Mouse (Mus musculus) embryonic stem cell, embryonic (primary cell): Measurements from ENCODE around the gene Pfn3.

Experiments
- CTCF ChIA-PET, 4 experiments: fragments of 300-600 bp in 2 of 4; fragments of 350-600 bp in 2 of 4; sonication (Branson Sonifier 250); formaldehyde crosslinking; loops; one replicate each; lab custom pipeline; 2022; ENCODE audit warnings: inconsistent platforms in 2 of 4; lab: Charles Lee
- POLR2A ChIA-PET, 4 experiments: fragments of 300-600 bp in 2 of 4; fragments of 350-600 bp in 2 of 4; sonication (Branson Sonifier 250); formaldehyde crosslinking; loops; one replicate each; lab custom pipeline; 2022; ENCODE audit warnings: antibody characterized with exemption in 4 of 4, inconsistent platforms in 1 of 4; lab: Charles Lee

The Pfn3 gene

DNA sequence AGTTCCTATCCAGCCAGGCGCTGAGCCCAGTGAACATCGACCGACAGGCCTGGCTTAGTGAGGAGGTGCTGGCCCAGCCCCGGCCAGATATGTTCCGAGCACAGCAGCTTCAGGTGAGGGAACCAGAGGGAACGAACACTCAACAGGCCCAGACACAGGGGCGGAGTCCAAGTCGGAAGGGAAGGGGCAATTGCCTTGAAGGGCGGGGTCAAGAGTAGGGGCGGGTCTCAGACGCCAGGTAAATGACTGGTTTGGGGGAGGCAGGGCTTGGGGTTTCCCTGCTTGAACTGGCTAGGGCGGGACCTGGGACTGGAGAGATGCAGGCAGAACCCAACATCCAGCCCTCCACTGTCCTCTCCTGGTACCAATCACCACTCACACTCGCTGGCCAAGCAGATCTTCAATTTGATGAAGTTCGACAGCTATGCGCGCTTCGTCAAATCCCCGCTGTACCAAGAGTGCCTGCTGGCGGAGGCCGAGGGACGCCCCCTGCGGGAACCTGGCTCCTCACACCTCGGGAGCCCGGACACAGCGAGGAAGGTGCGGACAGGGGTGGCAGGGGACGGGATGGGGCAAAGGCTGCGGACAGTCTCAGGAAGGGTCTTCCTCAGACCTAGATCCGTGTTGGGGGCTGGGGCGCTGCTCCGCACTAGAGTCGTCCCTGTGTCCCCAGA, 36.0 kb downstream of the Pfn3 start:
- ChIA-PET CTCF (interaction anchor here (0.5 to 1.8 kb wide), 19 partner anchors 11 to 273 kb away, joined by 3 to 11 read pairs (median 4); partner anchors contain the start of genes Ddx46 (in 2 of the 4), Grk6 (in 1 of the 4) and Lman2 (in 1 of the 4)), POLR2A (interaction anchor here in 3 of 4 experiments (0.6 to 1.6 kb wide), 19 partner anchors 10 to 472 kb away, joined by 3 to 13 read pairs (median 4); partner anchors contain the start of genes Lman2 (in 3 of the 3) and Rgs14 (in 1 of the 3))

DNA sequence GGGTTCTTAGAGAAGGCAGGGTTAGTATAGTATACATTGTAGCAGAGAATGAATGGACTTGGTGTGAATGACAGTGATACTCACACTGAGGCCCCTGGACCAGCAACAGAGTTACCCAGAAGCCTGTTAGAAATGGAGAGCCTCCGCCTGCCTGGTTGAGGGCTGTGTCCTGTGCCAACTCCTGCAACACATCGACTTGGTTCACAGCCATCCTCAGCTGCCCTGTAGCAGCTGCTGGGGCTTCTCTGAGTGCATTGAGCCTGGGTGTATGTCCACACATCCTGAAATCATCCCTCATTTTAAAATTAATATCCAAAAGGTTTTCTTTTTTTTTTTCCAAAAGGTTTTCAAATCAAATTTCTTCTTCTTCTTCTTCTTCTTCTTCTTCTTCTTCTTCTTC, 39.2 kb downstream of the Pfn3 start:
- CTCF ChIA-PET: no interaction called here

DNA sequence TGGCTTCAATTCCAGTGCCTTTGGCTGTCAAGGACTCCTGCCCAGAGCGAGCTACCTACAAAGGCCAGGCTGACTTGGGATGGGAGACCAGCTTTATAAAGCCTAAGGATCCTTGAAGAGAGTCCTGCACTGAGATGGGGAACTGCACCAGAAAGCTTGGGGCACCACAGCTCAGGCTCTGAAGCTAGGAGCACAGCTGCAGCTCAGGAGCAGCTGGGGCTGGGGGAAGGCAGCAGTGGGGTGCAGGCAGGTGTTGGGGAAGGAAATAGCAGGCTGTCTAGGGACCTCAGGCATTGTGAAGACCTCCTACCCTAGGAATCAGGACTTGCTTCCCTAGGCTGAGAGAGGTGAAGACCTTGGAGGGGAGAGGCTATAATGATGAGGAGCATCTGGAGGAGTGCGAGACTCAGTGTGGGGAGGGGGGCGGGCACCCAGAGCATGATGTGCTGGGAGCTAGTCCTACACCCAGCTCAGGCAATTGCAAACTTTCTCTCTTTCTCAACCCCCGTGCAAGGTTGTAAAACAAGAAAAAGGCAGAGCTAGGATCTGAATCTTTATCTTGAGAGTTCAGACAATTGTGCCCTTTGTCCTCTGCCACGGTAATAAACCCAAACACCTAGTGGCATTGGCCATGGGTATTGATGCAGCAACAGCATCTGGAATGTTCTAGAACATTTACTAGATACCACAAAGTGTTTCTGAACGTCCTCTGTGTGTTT, 40.7 kb downstream of the Pfn3 start:
- CTCF ChIA-PET: interaction anchor here in 3 of 4 experiments (0.6 to 0.9 kb wide), 4 partner anchors 16 to 44 kb away, joined by 3 to 9 read pairs (median 3); no protein-coding TSS in a partner anchor

More for the DNA sequence above, 39.2 kb downstream of the Pfn3 start:
- POLR2A ChIA-PET: interaction anchor here in 1 of 4 experiments (1.4 kb wide), 1 partner anchor 37 kb away, joined by 3 read pairs; no protein-coding TSS in a partner anchor

DNA sequence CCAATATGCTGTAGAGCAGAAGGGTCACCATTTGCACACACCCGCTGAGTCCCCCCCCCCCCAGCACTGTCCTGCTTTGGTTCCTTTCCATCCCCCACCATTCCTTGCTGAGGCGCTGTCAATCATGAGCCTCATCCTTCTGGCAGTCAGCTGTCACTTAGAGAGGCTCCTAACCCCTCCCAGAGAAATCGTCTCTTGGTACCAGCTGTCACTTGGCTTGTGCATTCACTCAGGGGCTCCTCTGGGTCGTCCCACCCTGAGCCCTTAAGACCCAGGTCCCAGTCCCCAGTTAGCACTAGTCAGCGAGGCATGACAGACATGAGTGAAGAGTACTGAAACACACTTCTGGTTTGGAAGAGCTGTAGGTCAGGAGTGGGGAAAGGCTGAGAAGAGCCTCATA, 43.3 kb downstream of the Pfn3 start:
- CTCF ChIA-PET: no interaction called here
- POLR2A ChIA-PET: interaction anchor here in 3 of 4 experiments (0.5 to 1.5 kb wide), 5 partner anchors 8 to 119 kb away, joined by 3 to 9 read pairs (median 4); partner anchors contain the start of genes Lman2 (in 2 of the 3) and Mxd3 (in 1 of the 3)

More for the DNA sequence above, 40.7 kb downstream of the Pfn3 start:
- POLR2A ChIA-PET: interaction anchor here in 2 of 4 experiments (0.7 to 1.2 kb wide), 5 partner anchors 10 to 39 kb away, joined by 3 to 4 read pairs (median 3); partner anchors contain the start of gene Lman2 (in 1 of the 2)

GRCm38 (mm10) chr13:55371007-55371681, 43.9 kb downstream of the Pfn3 start:
- CTCF ChIA-PET: no interaction called here
- POLR2A ChIA-PET: interaction anchor here in 2 of 4 experiments (0.5 to 1.5 kb wide), 5 partner anchors 8 to 118 kb away, joined by 3 to 9 read pairs (median 4); partner anchors contain the start of genes Lman2 (in 1 of the 2) and Mxd3 (in 1 of the 2)

DNA sequence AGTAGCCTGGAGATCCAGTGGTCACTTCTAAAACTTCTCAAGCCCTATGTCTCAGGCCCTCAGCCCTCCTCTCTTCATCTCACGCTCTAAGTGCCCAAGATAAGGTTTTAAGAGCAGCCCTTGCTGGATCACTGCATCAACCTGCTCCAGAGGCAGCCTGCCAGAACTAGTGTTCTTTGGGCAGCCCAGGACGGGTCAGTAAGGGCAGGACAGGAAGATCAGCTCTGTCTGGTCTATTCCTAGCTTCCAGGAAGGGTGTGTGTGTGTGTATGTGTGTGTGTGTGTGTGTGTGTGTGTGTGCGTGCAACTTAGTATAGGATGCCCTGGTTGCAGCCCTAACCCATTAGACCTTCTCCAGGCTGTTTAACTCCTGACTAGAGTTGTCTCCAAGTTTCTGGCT, 44.8 kb downstream of the Pfn3 start:
- POLR2A ChIA-PET: interaction anchor here in 1 of 4 experiments (1.0 to 1.9 kb wide), 4 partner anchors 9 to 167 kb away, joined by 3 to 5 read pairs (median 4); partner anchors contain the start of gene Ddx41
- CTCF ChIA-PET: interaction anchor here in 1 of 4 experiments (0.7 kb wide), 1 partner anchor 22 kb away, joined by 3 read pairs; no protein-coding TSS in a partner anchor

DNA sequence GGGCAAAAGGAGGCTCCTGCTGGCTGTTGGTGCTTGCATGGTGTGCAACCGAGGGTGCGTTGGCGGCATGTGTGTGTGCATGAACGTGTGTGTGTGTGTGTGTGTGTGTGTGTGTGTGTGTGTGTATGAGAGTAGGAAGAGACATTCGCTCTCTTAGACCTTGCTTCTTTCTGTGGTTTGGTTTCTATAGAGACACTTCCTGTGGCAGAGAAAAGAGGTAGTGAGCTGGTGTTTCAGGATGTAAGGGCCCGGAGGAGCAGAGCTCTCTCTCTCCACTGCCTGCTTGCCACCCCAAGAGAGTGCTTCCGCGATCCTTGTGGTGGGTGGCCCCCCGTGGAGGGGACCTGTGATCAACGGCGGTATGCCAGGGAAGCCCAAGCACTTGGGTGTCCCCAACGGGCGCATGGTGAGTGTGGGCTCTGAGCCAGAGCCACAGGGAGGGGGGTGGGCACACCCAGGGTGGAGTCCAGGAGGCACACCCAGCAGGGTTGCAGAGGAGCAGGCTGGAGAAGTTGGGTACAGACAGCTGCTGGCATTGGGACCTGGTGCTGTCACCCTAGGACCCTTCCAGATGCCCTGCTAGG, 45.4 kb downstream of the Pfn3 start, which contains the start of gene Rgs14:
Gene Rgs14 (plus strand): TSS at position 202 of the 584 bp plus-strand sequence.
- ChIA-PET CTCF (interaction anchor here in 1 of 4 experiments (0.7 to 1.4 kb wide), 2 partner anchors 23 to 40 kb away, joined by 3 to 6 read pairs; partner anchors contain the start of gene Mxd3), POLR2A (interaction anchor here in 2 of 4 experiments (0.6 to 1.9 kb wide), 5 partner anchors 9 to 167 kb away, joined by 3 to 8 read pairs (median 4); partner anchors contain the start of genes Ddx41 (in 1 of the 2) and Grk6 (in 1 of the 2))

DNA sequence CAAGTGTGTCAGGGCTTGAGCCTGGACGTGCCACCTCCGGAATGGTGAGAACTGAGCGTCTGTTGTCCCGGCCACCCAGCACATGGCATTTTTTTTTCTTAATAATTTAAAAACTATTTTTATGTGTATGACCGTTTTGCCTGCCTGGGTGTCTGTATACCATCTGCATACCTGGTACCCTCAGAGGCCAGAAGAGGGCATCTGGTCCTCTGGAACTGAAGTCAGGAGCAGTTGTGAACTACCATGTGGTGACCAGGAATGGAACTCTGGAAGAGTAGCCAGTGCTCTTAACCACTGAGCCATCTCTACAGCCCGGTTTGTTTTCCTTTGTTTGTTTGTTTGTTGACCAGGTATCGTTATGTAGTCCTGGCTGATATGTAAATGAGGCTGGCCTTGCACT, 46.6 kb downstream of the Pfn3 start:
- ChIA-PET POLR2A (interaction anchor here in 2 of 4 experiments (0.6 to 1.9 kb wide), 2 partner anchors 10 to 169 kb away, joined by 3 to 5 read pairs; no protein-coding TSS in a partner anchor), CTCF (interaction anchor here in 1 of 4 experiments (1.4 kb wide), 1 partner anchor 39 kb away, joined by 6 read pairs; the partner anchor contains the start of gene Mxd3)
